Mouse (Mus musculus): ENCODE results near the gene Gm6583.

The Gm6583 gene

DNA sequence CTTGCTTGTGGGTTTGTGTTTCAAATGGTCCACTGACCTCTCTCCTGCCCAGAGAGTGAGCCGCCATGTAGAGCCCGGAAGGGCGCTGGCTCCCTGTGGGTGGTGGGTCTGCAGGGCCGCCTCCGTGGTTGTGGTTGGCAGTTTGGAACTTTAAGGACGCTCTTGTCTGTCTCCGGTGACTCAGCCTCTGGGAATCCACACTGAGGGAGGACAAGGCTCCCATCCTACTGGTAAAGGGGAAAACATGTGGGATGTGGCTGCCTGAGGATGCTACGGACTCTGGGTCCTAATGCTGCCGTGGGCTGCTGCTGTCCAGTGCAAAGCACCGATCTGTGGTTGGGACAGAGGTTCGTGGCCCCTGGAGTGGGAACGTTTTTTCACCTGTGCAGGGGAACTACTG lies 12.1 kb upstream of the Gm6583 start:
- DNase-seq (ENCODE audit: low spot score in 2 of 2): no peak

- no peak for DNase-seq (ENCODE audit: low spot score in 2 of 2)
These were observed 11.5 kb upstream of the Gm6583 start for GRCm38 (mm10) chr5:112367338-112367737.

DNA sequence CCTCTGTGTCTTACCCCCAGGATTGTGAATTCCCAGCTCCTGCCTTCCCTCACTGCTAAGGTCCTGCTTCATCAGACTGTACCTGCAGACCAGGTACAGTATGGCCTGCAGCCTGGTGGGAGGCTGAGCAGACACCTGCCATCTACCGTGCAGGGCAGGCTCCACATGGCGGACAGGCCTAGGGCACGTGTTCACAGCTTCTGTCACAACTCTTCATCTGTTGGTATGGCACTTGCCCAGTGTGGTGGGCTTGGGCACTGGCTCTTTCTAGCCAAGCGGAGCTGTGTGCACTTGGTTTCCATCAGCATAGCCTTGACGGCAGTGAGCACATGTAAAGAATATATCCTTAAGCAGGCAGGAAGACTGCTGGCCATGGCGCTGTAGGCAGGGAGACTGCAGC lies 11.0 kb upstream of the Gm6583 start:
- DNase-seq (ENCODE audit: low spot score in 2 of 2): no peak

GRCm38 (mm10) chr5:112364184-112364797 lies 8.5 kb upstream of the Gm6583 start:
- no peak for DNase-seq (ENCODE audit: low spot score in 2 of 2)

GRCm38 (mm10) chr5:112360077-112360476 lies 4.2 kb upstream of the Gm6583 start:
- no peak for DNase-seq (ENCODE audit: low spot score in 2 of 2)

- no peak for DNase-seq (ENCODE audit: low spot score in 2 of 2)
These were observed 3.7 kb upstream of the Gm6583 start for GRCm38 (mm10) chr5:112359520-112359919.

GRCm38 (mm10) chr5:112356322-112356721 lies 489 bp upstream of the Gm6583 start:
- no peak for DNase-seq (ENCODE audit: low spot score in 2 of 2)

GRCm38 (mm10) chr5:112355493-112355892 lies 340 bp downstream of the Gm6583 start:
- no peak for DNase-seq (ENCODE audit: low spot score in 2 of 2)

DNA sequence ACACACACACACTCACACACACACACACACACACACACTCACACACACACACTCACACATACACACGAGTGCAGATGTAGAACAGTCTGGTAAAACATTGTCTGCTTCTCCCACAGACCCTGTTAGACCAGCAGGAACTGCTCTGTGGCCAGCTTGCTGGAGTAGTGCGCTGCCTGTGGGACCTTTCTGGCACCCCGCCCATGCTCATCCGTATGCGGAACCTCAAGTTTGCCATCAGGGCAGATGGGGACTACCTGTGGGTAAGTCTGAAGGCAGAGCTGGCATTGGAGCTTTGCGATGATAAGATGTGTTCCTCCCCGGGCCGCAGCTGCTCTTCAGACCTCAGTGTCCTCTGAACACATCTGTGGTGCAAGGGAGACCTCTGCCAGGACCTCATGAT lies 6.7 kb downstream of the Gm6583 start:
- DNase-seq (ENCODE audit: low spot score in 2 of 2): no peak

GRCm38 (mm10) chr5:112346211-112346965 lies 9.4 kb downstream of the Gm6583 start:
- DNase-seq (ENCODE audit: low spot score in 2 of 2): no peak

GRCm38 (mm10) chr5:112344092-112344960 lies 11.5 kb downstream of the Gm6583 start:
- DNase-seq (ENCODE audit: low spot score in 2 of 2): no peak

- DNase-seq (ENCODE audit: low spot score in 2 of 2): no peak
These were observed 12.6 kb downstream of the Gm6583 start for GRCm38 (mm10) chr5:112343205-112343595.

- peak; percentile 82 to 93 for DNase-seq (ENCODE audit: low spot score in 2 of 2)
These were observed 13.2 kb downstream of the Gm6583 start, which contains the start of the genes Srrd and Hps4 for GRCm38 (mm10) chr5:112342463-112343204. Srrd (minus strand) TSS chr5:112343040. Hps4 (plus strand) TSS chr5:112343083.

GRCm38 (mm10) chr5:112339215-112339614 lies 16.6 kb downstream of the Gm6583 start:
- no peak for DNase-seq (ENCODE audit: low spot score in 2 of 2)

DNA sequence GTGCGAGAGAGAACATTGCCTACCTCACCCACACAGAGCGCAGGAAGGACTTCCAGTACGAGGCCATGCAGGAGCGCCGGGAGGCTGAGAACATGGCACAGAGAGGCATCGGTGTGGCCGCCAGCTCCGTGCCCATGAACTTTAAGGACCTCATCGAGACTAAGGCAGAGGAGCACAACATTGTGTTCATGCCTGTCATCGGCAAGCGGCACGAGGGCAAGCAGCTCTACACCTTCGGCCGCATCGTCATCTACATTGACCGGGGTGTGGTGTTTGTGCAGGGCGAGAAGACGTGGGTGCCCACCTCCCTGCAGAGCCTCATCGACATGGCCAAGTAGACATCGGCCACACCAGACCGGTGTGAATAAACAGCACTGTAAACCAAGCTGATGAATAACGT lies 18.8 kb downstream of the Gm6583 start:
- no peak for DNase-seq (ENCODE audit: low spot score in 2 of 2)

GRCm38 (mm10) chr5:112335473-112335872 lies 20.4 kb downstream of the Gm6583 start:
- DNase-seq (ENCODE audit: low spot score in 2 of 2): peak; percentile 50 to 80

GRCm38 (mm10) chr5:112329805-112330564 lies 25.8 kb downstream of the Gm6583 start:
- DNase-seq (ENCODE audit: low spot score in 2 of 2): no peak

DNA sequence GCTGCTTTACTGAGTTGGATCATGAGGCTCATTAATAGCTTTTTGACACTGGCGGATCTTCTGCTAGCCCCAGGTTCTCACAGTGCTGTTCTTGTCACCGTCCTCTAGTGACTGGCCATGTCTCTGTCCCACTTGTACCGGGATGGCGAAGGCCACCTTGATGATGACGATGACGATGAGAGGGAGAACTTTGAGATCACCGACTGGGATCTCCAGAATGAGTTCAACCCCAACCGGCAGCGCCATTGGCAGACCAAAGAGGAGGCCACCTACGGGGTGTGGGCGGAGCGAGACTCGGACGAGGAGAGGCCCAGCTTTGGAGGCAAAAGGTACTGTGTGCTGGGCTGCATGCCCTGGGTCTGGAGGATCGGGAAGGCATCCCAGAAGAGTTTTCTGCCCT lies 28.0 kb downstream of the Gm6583 start:
- no peak for DNase-seq (ENCODE audit: low spot score in 2 of 2)

- DNase-seq (ENCODE audit: low spot score in 2 of 2): no peak
These were observed 29.3 kb downstream of the Gm6583 start for GRCm38 (mm10) chr5:112326446-112327009.

Data from spleen, postnatal 4 days (tissue).